Mouse (Mus musculus): ENCODE measurements at regions not wholly inside any gene's neighbourhood (a gene's known extent, or its start where the extent isn't known, plus 50 kb on each side); places are given as distances from the start of the nearest gene placed in this dataset.

GRCm38 (mm10) chr1:35587900-35588299 lies 480.3 kb upstream of the Hs6st1 start:
- DNase-seq (ENCODE audit: low spot score), result no peak

GRCm38 (mm10) chr1:35588939-35589338 lies 479.3 kb upstream of the Hs6st1 start:
- no peak for DNase-seq (ENCODE audit: low spot score)

DNA sequence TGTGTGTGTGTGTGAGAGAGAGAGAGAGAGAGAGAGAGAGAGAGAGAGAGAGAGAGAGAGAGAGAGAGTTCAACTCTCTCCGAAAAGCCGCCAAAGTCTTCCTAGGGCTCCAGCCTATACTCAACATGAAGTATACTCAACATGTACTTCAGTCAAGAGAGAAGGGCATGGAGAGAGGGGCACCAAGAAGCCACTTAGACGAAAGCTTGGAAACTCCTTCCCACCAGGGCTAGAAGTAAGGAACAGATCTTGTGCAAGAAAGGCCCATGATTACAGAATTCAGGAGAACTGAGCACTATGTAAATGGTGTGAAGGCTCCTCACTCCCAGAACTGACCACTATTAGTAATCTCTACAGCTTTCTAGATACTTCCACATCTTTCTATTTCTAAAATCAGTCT lies 467.4 kb upstream of the Hs6st1 start:
- no peak for DNase-seq (ENCODE audit: low spot score)

GRCm38 (mm10) chr1:35615131-35615530 lies 453.1 kb upstream of the Hs6st1 start:
- DNase-seq (ENCODE audit: low spot score), result no peak

- peak; percentile 10 for DNase-seq (ENCODE audit: low spot score)
These were observed 448.7 kb upstream of the Hs6st1 start for GRCm38 (mm10) chr1:35619476-35619875.

GRCm38 (mm10) chr1:35642595-35642994 lies 425.6 kb upstream of the Hs6st1 start:
- DNase-seq (ENCODE audit: low spot score), result no peak

GRCm38 (mm10) chr1:35653119-35653956 lies 414.9 kb upstream of the Hs6st1 start:
- DNase-seq (ENCODE audit: low spot score), result no peak

- no peak for DNase-seq (ENCODE audit: low spot score)
These were observed 405.2 kb upstream of the Hs6st1 start for GRCm38 (mm10) chr1:35663006-35663405.

GRCm38 (mm10) chr1:35673524-35673923 lies 394.7 kb upstream of the Hs6st1 start:
- DNase-seq (ENCODE audit: low spot score), result no peak

DNA sequence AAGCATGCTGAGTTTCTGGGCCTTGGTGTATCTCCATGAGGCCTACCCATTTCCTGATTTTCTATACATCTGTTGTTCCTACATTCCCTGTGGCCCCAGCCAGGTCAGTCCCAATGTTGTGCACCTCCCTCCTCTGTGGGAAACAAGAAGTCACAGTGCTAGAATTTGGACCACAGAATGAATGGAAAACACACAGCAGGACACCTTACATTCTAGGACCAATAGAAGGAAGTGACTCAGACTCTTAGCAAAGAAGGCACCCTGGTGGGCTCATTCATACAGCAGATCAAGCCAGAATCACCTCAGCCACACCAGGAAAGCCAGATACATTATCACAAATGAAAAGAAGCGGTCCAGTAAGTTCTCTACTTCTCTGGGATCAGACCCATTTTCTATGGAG lies 394.2 kb upstream of the Hs6st1 start:
- no peak for DNase-seq (ENCODE audit: low spot score)

GRCm38 (mm10) chr1:35682511-35682949 lies 385.7 kb upstream of the Hs6st1 start:
- no peak for DNase-seq (ENCODE audit: low spot score)

DNA sequence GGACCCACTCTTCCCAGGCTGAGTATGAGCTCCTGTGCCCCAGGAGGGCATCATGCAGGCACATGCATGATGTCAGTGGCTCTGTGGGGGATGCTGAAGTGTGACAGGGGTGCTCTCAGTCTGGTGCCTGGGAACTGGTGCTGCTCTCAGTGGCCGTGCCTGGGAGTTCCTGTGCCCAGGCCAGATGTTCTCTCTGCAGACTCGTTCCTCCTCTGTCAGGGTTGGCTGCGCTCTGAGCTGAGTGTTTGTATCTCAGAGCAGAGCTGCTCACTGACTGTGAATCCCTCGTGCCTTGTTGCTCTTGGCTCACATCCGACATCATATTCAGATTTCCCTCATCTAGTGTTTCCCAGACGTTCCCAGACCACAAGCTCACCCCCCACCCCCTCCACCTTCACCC lies 382.5 kb upstream of the Hs6st1 start:
- no peak for DNase-seq (ENCODE audit: low spot score)

GRCm38 (mm10) chr1:35694349-35694748 lies 373.9 kb upstream of the Hs6st1 start:
- DNase-seq (ENCODE audit: low spot score), result no peak

DNA sequence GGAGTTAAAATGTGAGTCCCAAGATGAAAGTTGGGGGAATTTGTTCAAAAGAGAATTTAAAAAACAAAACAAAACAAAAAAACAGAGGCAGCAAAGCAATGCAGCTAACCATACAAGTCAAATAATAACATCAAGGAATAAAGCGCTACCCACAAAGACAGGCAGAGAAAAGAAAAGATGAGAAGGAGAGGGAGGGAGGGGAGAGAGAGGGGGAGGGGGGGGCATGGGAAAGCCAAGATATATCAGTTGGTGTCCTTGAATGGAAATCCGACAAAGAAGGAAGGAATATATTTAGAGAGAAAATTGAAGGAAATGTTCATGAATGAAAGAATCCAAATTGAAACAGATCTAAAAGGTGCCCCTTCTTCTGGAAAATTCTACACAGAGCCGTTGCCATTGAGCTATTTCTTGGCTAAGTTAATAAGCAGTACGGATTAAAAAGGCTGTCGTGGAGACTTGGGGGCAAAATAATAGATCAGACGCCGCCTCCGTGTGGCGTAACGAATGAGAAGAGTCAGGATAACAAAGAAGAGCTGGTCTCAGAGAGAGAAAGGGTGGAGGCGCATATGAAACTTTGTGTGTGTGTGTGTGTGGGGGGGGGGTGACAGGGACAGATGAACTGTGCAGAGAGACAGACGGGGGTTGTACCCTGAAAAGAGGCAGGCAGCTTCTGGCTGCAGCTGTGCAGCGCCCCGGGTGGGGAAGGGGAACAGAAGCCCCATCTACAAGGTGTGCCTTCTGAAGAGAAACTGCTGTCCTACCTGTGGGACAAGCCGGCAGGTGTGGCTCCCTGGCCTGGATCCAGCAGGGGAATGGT lies 373.2 kb upstream of the Hs6st1 start:
- peak; percentile 45 for DNase-seq (ENCODE audit: low spot score)

DNA sequence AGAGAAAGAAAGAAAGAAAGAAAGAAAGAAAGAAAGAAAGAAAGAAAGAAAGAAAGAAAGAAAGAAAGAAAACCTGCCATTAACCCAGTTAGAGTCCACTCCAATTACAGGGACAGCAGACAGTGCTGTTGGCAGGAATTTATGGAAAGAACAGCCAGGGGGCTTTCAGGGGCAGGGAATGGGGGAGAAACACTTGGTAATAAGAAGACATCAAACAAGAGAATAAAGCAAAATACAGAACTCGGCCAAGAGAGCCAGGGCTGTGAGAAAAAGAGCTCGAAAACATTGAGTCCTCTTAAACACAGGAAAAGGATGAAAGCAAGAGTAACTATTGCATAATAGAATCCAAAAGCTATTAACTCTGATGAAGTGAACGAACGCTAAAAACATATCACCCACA lies 371.0 kb upstream of the Hs6st1 start:
- no peak for DNase-seq (ENCODE audit: low spot score)

DNA sequence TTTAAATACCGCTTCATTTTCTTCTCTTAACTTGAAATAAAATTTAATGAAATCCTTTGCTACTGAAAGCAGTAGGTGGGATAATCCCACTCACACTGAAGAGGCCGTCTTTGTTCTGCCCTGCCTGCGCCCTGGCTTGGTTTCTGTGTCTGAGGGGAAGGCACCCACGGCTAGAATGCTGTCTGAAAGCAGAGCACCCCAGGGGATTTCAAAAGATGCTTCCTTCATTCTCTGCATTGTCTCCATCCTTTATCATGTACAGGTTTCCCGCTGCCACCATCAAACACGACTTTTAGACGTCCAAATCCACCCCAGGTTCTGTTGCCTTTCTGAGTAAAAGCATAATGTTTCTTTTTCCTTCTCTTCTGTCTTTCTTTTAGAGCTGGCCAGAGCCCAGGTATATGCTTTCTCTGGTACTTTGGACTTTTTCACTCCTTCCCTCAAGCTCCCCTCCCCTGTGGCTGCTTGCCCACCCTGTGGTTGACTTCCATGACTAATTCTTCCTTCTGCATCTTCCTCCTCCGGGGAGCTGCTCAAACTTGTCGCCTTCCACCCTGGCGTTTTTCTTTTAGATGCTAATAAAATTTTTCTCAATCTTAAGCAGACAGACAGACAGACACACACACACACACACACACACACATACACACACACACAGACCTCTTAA lies 370.2 kb upstream of the Hs6st1 start:
- no peak for DNase-seq (ENCODE audit: low spot score)

DNA sequence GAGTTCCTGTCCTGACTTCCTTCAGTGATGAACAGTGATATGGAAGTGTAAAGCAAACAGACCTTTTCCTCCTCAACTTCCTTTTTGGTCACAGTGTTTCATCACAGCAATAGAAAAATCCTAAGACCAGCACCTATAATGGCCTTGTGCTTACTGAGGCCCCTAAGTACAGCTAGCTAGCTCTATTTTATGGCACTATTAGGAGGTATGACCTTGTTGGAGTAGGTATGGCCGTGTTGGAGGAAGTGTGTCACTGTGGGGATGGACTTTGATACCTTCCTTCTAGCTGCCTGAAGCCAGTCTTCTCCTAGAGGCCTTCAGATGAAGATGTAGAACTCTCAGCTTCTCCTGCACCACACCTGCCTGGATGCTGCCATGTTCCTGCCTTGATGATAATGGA lies 365.6 kb upstream of the Hs6st1 start:
- DNase-seq (ENCODE audit: low spot score), result no peak

DNA sequence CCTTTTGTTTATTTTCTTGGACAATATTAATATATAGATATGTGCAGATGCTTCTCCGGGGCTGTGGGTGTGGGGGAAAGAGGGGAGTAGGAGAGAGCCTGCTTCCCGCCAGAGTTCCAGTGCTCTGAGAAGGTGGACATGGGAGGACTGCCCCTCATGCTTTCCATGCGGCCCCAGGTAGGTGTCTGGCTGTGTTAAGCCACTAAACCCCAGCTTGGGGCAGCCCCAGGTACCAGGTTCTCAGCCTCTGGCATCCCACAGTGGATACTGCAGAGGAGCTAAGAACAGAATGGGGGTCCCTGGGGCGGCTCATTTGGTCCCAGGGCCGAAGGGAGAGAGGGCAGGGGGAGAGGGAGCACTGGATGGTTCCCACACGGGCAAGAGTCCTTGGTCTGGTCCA lies 361.9 kb upstream of the Hs6st1 start:
- DNase-seq (ENCODE audit: low spot score), result no peak

DNA sequence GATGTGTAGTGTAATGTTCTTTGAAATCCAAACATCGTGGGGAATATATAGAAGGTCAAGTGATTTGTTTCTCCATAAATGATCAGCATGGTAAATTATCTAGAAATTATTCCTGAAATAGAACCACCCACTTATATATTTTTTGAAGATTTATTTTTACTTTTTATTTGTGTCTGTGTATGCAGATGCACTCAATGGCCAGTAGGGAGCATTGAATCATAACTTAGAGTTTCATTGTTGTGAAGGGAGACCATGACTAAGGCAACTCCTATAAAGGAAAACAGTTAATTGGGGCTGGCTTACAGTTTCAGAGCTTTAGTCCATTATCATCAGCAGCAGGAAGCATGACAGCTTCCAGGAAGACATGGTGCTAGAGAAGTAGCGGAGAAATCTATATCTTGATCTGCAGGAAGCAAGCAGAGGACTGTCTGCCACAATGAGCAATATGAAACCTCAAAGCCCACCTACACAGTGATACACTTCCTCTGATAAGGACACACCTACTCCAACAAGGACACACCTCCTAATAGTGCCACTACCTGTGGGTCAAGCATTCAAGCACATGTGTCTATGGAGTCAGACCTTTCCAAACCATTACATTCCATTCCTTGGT lies 359.9 kb upstream of the Hs6st1 start:
- no peak for DNase-seq (ENCODE audit: low spot score)

GRCm38 (mm10) chr1:35709214-35709613 lies 359.0 kb upstream of the Hs6st1 start:
- DNase-seq (ENCODE audit: low spot score), result no peak

DNA sequence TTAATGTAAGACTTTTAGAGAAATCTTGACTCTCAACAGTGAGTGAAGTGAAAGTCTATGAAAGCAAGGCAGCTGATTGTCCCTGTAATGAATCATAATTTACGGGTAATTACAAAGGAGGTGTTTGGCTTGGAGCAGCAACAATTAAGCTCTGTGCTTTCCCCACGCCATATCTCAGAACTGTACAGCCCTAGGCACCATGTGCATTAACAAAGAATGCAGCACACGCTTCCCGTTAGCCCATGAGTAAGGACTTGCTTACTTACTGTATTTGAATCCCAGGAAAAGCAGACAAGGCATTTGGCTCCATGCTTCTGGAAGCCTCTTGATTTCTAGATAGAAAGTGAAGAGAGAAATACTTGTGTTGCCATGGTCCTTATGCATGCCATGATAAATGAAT lies 354.2 kb upstream of the Hs6st1 start:
- no peak for DNase-seq (ENCODE audit: low spot score)

DNA sequence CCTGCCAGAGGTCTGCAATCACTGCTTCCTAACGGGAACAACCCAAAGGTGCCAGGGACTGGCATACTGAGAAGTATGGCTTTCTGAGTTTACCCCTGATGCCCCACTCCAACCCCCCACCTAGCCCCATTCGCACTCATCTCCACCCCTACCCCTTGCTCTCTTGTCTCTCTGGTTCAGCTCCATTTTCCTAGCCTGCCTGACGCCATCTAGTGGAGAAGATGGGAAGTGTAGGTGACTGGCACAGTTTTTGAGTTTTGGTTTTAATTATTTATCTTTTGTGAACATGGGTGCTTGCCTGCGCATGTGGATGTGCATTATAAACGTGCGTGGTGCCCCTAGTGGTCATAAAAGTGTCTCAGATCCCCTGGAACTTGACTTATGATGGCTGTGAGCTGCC lies 352.3 kb upstream of the Hs6st1 start:
- no peak for DNase-seq (ENCODE audit: low spot score)

Data from retina, embryonic 14.5 days (tissue).